Mouse (Mus musculus) adrenal gland, adult 8-10 months (tissue): ENCODE measurements around the gene Slc5a10. TPM values are rescaled to one million over a fixed set of nuclear protein-coding genes. Genes with fewer than 3 reads are reported as not detected.
A peak's percentile ranks its signal among the peaks of the same experiment; 100 is the strongest.

ENCODE experiments used
- DNase-seq: peaks from one replicate; pipeline ENCODE4 v3.0.0; 2022
- total RNA-seq, 4 experiments: library from RNA; stranded (reverse); gene quantifications; 2 replicates each; pipeline ENCODE4 v1.2.4; 2022

The Slc5a10 gene
- total RNA-seq, 4 experiments from 2014 or later, result 0.14 to 0.30 (median 0.25) TPM; not detected in 1

DNA sequence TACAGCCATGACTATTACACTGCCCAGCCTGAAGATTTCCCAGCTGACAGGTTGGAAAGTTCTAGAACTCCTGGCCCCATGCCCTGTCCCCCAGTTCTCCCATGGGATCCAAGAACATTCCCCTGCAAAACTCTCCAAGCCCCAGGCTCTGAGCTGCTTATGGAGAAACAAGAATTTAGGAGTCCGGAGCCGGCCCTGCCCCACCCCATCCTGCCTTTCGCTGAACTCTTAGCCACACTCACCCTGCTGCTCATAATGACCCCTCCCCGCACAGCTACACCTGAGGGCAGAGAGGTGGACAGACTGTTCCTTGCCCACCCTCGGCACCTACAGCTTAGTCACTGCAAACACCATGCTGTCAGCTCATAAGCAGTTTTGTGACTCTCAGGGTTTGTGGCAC is 52.8 kb downstream of the Slc5a10 start:
- no peak for DNase-seq

DNA sequence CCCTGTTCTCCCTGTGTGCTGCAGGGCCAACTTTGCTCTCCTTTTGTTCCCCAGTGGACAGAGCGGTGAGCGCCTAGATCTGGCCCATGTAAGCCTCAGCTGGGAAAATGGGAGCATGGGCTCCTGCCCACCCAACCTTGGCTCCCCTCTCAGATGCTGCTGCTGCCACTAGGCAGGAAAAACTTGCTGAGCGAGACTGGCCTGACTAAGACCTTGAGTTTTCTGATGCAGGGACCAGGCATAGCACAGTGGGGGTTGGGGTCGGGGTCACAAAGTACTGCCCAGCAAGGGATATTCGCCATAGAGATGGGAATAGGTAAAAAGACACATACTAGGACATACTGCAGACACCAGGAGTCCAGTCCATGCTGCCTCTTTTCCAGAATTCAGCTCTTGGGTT is 53.4 kb downstream of the Slc5a10 start:
- no peak for DNase-seq

GRCm38 (mm10) chr11:61665991-61666799 is 54.4 kb downstream of the Slc5a10 start:
- peak; percentile 35 for DNase-seq

DNA sequence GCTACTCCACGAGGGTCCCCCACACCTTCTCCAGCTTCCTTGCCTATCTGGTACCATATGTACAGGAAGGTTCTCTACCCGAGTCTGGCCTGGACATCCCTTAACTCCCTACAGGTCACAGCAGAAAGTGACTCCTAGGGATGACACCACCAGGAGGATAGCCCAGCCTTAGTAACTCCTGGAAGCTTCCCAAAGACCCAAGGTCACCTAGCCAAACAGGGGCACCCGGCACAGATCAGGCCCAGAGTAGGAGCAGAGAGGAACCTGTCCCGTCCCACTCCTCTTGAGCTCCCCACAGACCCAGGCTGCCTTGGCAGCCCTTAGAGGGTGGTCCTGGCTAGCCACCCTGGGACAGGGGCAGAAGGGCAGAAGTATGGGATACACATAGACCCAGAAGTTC is 55.2 kb downstream of the Slc5a10 start:
- DNase-seq, result no peak

DNA sequence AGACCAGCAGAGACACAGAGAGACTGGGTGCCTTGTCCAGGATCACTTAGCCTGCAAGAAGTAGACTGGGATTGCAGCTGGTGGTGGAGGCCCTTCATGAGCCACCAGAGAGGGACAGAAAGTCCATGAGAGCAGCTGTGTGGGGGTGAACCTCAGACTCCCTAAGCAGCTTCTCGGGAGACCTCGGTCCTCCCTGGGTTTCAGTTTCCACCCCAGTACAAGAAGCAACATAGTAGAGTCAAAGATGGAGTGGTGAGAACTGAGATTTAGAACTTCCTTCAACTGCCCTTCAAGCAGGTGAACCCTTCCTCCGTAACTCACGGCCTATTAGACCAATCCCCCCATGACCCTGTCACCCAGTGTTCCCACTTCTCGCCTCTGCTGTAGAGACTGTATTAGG is 58.4 kb downstream of the Slc5a10 start:
- no peak for DNase-seq

GRCm38 (mm10) chr11:61660806-61661392 is 59.7 kb downstream of the Slc5a10 start:
- no peak for DNase-seq

DNA sequence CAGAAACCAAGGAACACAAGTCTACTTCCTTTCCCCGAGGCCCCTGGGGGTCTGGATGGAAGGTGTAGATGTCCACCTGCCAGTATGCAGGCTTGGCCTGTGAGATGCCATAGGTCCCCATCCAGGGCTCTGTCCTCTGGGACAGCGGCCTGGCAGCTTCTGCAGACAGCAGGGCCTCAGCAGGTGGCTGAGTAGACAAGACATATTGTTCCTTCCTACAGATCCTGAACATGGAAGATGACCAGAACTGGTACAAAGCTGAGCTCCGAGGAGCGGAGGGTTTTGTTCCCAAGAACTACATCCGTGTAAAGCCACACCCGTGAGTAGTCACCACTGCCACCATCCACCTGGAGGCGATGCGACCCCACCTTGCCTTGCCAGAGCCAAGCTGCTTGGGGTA is 60.6 kb downstream of the Slc5a10 start:
- DNase-seq, result no peak

DNA sequence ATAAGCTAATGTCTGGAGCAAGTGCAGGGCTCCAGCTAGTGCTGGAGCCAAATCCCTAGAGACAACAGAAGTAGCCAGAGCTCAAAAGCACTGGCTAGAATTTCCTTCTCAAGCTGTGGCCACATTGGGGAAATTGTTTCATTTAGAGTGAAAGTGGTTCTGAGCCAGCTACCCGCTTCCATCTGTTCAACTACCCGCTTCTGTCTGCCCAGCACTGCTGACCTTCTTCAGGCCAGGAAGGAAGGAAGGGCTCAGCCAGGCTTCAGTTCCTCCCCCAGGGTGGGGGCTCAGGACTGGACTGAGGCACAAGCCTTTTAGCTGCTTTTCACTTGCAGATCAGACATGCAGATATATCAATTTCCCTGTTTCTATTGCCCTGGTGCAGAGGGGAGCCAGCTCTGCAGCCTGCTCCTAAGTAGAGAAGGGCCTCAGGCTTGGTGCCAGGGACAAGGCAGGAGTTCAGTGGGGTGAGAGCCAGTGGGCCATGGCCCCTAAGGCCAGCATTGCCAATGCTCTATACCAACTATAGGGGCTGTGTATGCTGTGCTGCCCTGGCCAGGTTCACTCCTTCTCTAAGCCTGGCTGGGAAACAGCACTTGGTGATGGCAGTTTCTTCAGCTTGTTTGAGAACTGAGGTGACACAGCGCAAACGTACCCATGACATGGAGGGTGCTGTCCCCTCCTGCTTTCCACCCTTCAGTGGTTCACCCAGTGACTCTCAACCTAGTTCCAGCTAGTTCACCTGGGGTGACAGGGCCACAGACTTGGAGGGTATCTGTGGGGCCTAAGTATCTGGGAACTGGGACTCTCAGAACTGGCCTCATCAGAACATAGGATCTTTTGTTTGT is 61.4 kb downstream of the Slc5a10 start:
- DNase-seq, result no peak

- no peak for DNase-seq
Measured at GRCm38 (mm10) chr11:61658360-61658922, 62.2 kb downstream of the Slc5a10 start.

- DNase-seq, result no peak
Measured at GRCm38 (mm10) chr11:61657432-61657831, 63.2 kb downstream of the Slc5a10 start.

DNA sequence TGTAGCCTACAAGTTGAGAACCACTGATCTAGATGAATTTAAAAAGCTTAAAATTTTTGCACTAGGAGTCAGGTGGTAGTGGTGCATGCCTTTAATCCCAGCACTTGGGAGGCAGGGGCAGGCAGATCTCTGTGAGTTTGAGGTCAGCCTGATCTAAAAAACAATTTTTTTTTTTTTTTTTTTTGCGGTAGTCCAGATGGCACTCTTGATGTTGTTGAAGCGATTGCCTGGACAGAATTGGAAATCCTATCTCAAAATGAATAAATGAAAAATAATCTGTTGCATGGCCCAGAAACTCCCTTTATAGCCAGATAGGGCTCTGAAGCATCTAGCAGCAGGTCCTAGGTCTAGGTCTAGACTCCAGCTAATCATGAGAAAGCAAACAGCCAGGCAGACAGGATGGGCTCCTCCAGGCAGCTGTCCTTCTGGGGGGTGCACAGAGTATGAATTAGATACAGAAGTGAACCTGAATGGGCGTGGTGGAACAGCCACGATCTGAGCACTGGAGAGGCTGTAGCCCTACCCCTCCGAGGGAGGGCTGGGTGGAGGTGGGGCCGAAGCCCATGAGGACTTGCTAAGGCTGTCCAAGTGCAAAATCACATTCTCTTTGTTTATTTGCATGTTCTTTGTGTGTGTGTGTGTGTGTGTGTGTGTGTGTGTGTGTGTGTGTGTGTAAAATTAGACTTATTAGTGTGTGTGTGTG is 64.3 kb downstream of the Slc5a10 start:
- no peak for DNase-seq

DNA sequence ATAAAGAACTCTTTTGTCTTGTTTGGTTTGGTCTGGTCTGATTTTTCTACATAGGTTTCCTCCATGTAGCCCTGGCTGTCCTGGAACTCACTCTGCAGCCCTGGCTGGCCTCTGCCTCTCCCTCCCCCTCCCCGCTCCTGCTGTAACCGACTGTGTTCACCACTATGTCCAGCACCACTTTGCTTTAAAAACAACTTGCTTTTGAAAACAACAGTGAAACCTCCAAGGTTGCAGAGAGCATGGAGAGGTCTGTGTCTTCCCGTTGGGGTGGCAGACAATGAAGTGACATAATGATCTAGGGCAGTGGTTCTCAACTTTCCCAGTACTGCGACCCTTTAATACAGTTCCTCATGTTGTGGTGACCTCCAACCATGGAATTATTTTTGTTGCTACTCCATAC is 65.0 kb downstream of the Slc5a10 start:
- no peak for DNase-seq

DNA sequence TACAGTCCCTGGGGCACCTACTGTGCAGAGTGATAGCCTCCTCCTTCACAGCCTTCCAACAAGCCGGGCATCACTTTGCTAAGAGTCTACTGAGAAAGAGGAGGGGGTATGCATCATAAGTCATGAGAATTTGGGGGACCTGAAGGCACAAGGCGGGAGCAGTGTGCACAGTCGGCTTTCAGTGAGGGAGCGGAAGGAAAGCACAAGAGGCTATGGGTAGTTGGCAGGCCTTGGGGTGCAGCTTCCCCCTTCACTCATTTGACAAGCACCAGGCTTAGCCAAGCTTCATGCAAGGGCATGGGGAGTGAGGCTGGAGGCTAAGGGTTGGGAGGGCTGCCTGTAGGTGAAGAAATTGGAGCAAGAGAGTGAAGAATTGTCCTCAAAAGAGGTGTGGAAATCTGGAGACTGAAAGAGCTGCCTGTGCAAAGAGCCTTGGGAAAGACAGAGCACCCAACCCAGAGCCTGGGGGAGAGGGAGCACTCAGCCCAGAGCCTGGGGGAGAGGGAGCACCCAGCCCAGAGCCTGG is 65.8 kb downstream of the Slc5a10 start:
- DNase-seq, result no peak

DNA sequence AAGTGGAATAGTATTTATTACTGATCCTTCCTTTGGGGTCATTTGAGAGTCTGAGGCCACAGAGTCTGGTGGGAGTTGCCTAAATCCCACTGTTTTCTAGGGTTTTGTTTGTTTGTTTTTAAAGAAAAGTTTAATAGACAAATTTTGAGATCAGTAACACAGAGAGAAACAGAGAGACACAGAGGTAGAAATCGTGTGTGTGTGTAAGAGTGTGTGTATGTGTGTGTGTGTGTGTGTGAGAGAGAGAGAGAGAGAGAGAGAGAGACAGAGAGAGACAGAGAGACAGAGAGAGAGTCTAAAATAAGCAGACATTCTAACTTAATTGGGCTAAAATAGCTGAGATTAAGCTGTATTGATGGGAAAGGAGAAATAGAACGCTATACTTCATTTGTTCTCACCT is 67.1 kb downstream of the Slc5a10 start:
- DNase-seq, result no peak

- DNase-seq, result no peak
Measured at GRCm38 (mm10) chr11:61652686-61653447, 67.8 kb downstream of the Slc5a10 start, which contains the start of gene Grap. Gene Grap, plus strand, starts transcription at chr11:61653265.

- no peak for DNase-seq
Measured at GRCm38 (mm10) chr11:61652216-61652615, 68.4 kb downstream of the Slc5a10 start.

DNA sequence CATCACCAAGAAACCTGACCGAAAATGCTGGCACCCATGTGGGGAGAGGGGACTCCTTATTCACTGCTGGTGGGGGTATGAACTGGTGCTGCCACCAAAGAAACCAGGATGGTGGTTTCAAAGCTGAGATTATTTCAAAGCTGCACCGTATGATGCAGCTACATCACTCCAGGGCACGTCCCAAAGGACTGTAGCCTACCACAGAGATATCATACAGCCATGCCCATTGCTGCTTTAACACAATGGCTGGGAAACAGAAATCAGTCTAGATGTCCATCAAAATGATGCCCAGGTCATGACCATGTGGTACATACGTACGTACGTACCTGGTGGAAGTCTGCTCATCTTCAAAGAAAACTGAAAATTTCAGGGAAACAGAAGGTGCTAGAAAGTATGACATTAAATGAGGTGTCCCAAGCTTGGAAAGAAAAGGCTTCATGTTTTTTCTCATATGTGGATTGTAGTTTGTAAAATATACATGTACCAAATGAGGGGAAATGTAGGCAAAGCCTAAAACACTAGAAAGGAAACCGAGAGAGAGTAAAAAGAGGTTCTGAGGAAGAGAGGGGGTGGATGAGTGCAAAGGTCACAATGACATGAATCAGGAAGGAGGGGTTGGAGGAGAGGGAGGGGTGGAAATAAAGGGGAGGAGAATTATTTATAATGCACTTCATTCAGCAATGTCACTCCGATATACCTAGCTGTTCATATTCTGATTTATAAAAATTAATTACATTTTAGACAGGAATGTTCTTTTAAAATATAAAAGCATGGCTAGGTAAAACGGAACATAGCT is 70.0 kb downstream of the Slc5a10 start:
- DNase-seq, result no peak

- DNase-seq, result no peak
Measured at GRCm38 (mm10) chr11:61649626-61650025, 71.0 kb downstream of the Slc5a10 start.

DNA sequence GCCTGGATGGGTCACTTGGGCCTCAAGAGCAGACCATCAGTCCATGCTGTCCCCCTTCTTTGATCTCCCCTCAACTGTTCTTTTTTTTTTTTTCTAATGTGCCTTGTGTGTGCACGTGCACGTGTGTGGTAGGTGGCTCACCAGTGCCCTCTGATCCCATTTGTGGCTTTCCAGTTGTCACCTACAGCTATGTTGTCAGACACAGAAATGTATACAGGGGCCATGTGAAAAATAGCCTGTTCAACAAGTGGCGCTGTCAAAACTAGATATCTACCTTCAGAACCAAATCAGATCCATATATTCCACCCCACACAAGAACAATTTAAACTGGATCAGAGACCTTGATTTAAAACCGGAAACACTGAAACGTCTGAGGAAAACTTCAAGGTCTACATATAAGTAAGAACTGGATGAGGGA is 71.5 kb downstream of the Slc5a10 start:
- DNase-seq, result no peak

DNA sequence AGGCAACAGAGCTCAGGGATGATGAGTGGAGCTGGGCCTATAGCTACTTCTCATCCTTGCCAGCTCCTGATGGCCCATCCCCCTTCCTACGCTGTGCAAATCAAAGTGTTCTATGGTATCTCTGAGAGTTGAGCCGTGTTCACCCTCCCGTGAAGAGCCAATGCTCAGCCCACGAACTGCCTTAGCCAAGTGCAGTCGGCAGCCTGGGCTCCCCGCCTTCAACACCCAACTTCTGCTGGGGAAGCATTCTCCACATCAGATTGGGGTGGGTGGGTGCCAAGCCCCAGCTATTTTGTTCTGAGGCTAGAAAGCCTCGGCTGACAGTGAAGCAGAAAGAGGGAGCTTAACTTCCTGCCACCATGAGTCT is 71.9 kb downstream of the Slc5a10 start:
- no peak for DNase-seq
